Mouse (Mus musculus) liver, postnatal 0 days (tissue): ENCODE data around the gene Hnrnpa0. TPM values are rescaled to one million over a fixed set of nuclear protein-coding genes. Genes with fewer than 3 reads are reported as not detected.

ENCODE experiments used
- ATAC-seq: fragments of 200-750 bp; cut with Nextera tagmentation; 2 replicates; pipeline ENCODE4 v1.8.0; 2017; ENCODE audit warnings: mild to moderate bottlenecking, moderate library complexity
- DNase-seq: peaks from one replicate; pipeline ENCODE4 v3.0.0-alpha.2; 2016
- H3K27ac ChIP-seq: fragments of 300-500 bp; sonication (generic); 2 replicates; pipeline ENCODE4 v1.5.1; 2014; ENCODE audit warnings: antibody characterized with exemption, moderate library complexity, mild to moderate bottlenecking, low read depth
- H3K27me3 ChIP-seq: fragments of 300-500 bp; sonication (generic); 2 replicates; pipeline ENCODE4 v1.6.1; 2014; ENCODE audit warnings: low read length, control low read depth, mixed read lengths; ENCODE audit not compliant: insufficient read depth
- H3K36me3 ChIP-seq: fragments of 300-500 bp; sonication (generic); replicated peaks from 2 replicates; pipeline ENCODE4 v1.6.1; 2014; ENCODE audit warnings: mild to moderate bottlenecking, control low read depth, low read length, moderate library complexity, mixed read lengths; ENCODE audit not compliant: insufficient read depth
- H3K4me1 ChIP-seq: fragments of 300-500 bp; sonication (generic); 2 replicates; pipeline ENCODE4 v1.6.1; 2014; ENCODE audit warnings: antibody characterized with exemption, mild to moderate bottlenecking, control low read depth; ENCODE audit not compliant: insufficient read depth
- H3K4me2 ChIP-seq: fragments of 300-500 bp; sonication (generic); 2 replicates; pipeline ENCODE4 v1.6.1; 2014; ENCODE audit warnings: low read depth, mild to moderate bottlenecking, low read length, moderate library complexity, mixed read lengths
- H3K4me3 ChIP-seq: fragments of 300-500 bp; sonication (generic); 2 replicates; pipeline ENCODE4 v1.5.1; 2014; ENCODE audit warnings: low read depth, low read length
- H3K9ac ChIP-seq: fragments of 300-500 bp; sonication (generic); replicated peaks from 2 replicates; pipeline ENCODE4 v1.6.1; 2014; ENCODE audit warnings: mild to moderate bottlenecking, moderate library complexity
- H3K9me3 ChIP-seq: fragments of 300-500 bp; sonication (generic); 2 replicates; pipeline ENCODE4 v1.6.1; 2016; ENCODE audit warnings: mild to moderate bottlenecking, control low read depth, low read length, mixed read lengths
- CTCF ChIP-seq: sonication (generic); IDR thresholded peaks from 2 replicates; pipeline ENCODE4 v1.5.1; 2016; ENCODE audit warnings: antibody characterized with exemption, low read depth
- EP300 ChIP-seq: IDR thresholded peaks from 2 replicates; pipeline ENCODE4 v1.6.1; 2016; ENCODE audit warnings: antibody characterized with exemption, low read depth, mild to moderate bottlenecking
- WGBS: fragments of 180-500 bp; shearing (Covaris S2); extraction: QIAGEN DNeasy Blood & Tissue Kit; methylation state at CpG from one replicate; pipeline ENCODE4 v1.1.7; 2014; ENCODE audit not compliant: insufficient replicate concordance; 5-methylcytosine and 5-hydroxymethylcytosine counted together
- polyA plus RNA-seq: library from polyadenylated mRNA; unstranded; fragments of >200 nt; fragmentation: Nextera tagmentation; extraction: Ambion mirVana; gene quantifications from 2 replicates; pipeline ENCODE4 v1.2.1, GENCODE M21; 2015

Hnrnpa0 gene
- polyA plus RNA-seq, 1 experiment from 2014 or later, result 11.0 TPM

- H3K4me2 ChIP-seq, result no peak overlapping the region
- no peak overlapping the region for H3K4me3 ChIP-seq
- 79% methylated on average over 3 of the region's 3 CpGs for WGBS
- H3K27ac ChIP-seq, result peak overlapping the region; percentile 87; the same call in 1 of the 2 replicates
- no peaks in the 10 kb centered on the region for H3K9me3 ChIP-seq
- no peak overlapping the region for H3K9ac ChIP-seq
- no peaks in the 10 kb centered on the region for H3K27me3 ChIP-seq
- DNase-seq, result no peak
- H3K36me3 ChIP-seq, result peaks cover 5% of the 10 kb centered on the region; the same call in 1 of the 2 replicates
- H3K4me1 ChIP-seq, result peaks cover 20% of the 10 kb centered on the region
- TF ChIP-seq CTCF (no peak), EP300 (no peak)
- ATAC-seq, result no peak
These were observed 4.1 kb downstream of the Hnrnpa0 start for GRCm38 (mm10) chr13:58124278-58124677.

- H3K27me3 ChIP-seq, result no peaks in the 10 kb centered on the region
- H3K4me2 ChIP-seq, result peak overlapping the region; percentile 56
- no peak for DNase-seq
- peak; percentile 63 for ATAC-seq
- H3K4me3 ChIP-seq, result peak overlapping the region; percentile 30; the same call in 1 of the 2 replicates
- H3K9ac ChIP-seq, result no peak overlapping the region
- H3K27ac ChIP-seq, result peak overlapping the region; percentile 87
- TF ChIP-seq EP300 (no peak), CTCF (no peak)
- no peaks in the 10 kb centered on the region for H3K9me3 ChIP-seq
- peaks cover 5% of the 10 kb centered on the region; the same call in 1 of the 2 replicates for H3K36me3 ChIP-seq
- 65% methylated on average over 8 of the region's 8 CpGs for WGBS
- H3K4me1 ChIP-seq, result peaks cover 20% of the 10 kb centered on the region
These were observed 5.0 kb downstream of the Hnrnpa0 start for GRCm38 (mm10) chr13:58123381-58123780.

GRCm38 (mm10) chr13:58122786-58123297 lies 5.5 kb downstream of the Hnrnpa0 start:
- Histone ChIP-seq H3K27ac (peak overlapping the region; percentile 87), H3K9ac (peak overlapping the region; percentile 26; the same call in 1 of the 2 replicates), H3K36me3 (peaks cover 5% of the 10 kb centered on the region; the same call in 1 of the 2 replicates), H3K27me3 (no peaks in the 10 kb centered on the region), H3K4me2 (peak overlapping the region; percentile 56), H3K4me1 (peaks cover 20% of the 10 kb centered on the region), H3K4me3 (peak overlapping the region; percentile 30), H3K9me3 (no peaks in the 10 kb centered on the region)
- WGBS, result 69% methylated on average over 10 of the region's 10 CpGs
- no peak for DNase-seq
- TF ChIP-seq CTCF (no peak), EP300 (0 out of 2 replicates have a peak, but pooled peaks have one; percentile 1)
- peak; percentile 75 for ATAC-seq

GRCm38 (mm10) chr13:58117318-58118017 lies 10.9 kb downstream of the Hnrnpa0 start:
- Histone ChIP-seq H3K4me3 (no peak overlapping the region), H3K27me3 (no peaks in the 10 kb centered on the region), H3K36me3 (no peaks in the 10 kb centered on the region), H3K4me2 (no peak overlapping the region), H3K4me1 (peaks cover 17% of the 10 kb centered on the region), H3K9ac (no peak overlapping the region), H3K27ac (no peak overlapping the region), H3K9me3 (no peaks in the 10 kb centered on the region)
- no peak for ATAC-seq
- WGBS, result 47% methylated on average over 8 of the region's 8 CpGs
- peak; percentile 73 for DNase-seq
- TF ChIP-seq EP300, result no peak
- TF ChIP-seq CTCF, result peak; percentile 78

GRCm38 (mm10) chr13:58116801-58117200 lies 11.6 kb downstream of the Hnrnpa0 start:
- WGBS, result 75% methylated on average over 2 of the region's 2 CpGs
- H3K27me3 ChIP-seq, result no peaks in the 10 kb centered on the region
- TF ChIP-seq EP300, result no peak
- TF ChIP-seq CTCF, result no peak
- no peak overlapping the region for H3K4me2 ChIP-seq
- ATAC-seq (no peak), DNase-seq (no peak)
- no peaks in the 10 kb centered on the region for H3K9me3 ChIP-seq
- H3K4me1 ChIP-seq, result peaks cover 15% of the 10 kb centered on the region
- H3K9ac ChIP-seq, result no peak overlapping the region
- no peaks in the 10 kb centered on the region for H3K36me3 ChIP-seq
- no peak overlapping the region for H3K27ac ChIP-seq
- no peak overlapping the region for H3K4me3 ChIP-seq

GRCm38 (mm10) chr13:58115227-58115626 lies 13.1 kb downstream of the Hnrnpa0 start:
- no peak overlapping the region for H3K4me3 ChIP-seq
- 25% methylated on average over 13 of the region's 13 CpGs for WGBS
- H3K27ac ChIP-seq, result no peak overlapping the region
- H3K9me3 ChIP-seq, result no peaks in the 10 kb centered on the region
- H3K36me3 ChIP-seq, result no peaks in the 10 kb centered on the region
- peak; percentile 57 for DNase-seq
- ATAC-seq, result peak; percentile 59
- H3K9ac ChIP-seq, result no peak overlapping the region
- no peak overlapping the region for H3K4me2 ChIP-seq
- H3K27me3 ChIP-seq, result no peaks in the 10 kb centered on the region
- H3K4me1 ChIP-seq, result peaks cover 10% of the 10 kb centered on the region
- no peak for TF ChIP-seq CTCF
- TF ChIP-seq EP300, result peak; percentile 64
